Mouse (Mus musculus) kidney, embryonic 16.5 days (tissue): ENCODE measurements around the gene Stk11ip. TPM values are rescaled to one million over a fixed set of nuclear protein-coding genes. Genes with fewer than 3 reads are reported as not detected.

Source experiments
- ATAC-seq: fragments of 200-750 bp; cut with Nextera tagmentation; 2 replicates; pipeline ENCODE4 v1.8.0; 2017; ENCODE audit warnings: moderate TSS enrichment; ENCODE audit not compliant: low FRiP score, low TSS enrichment
- H3K27ac ChIP-seq: fragments of 300-500 bp; sonication (generic); 2 replicates; pipeline ENCODE4 v1.5.1; 2014; ENCODE audit warnings: low read length
- H3K27me3 ChIP-seq: fragments of 300-500 bp; sonication (generic); 2 replicates; pipeline ENCODE4 v1.6.1; 2014; ENCODE audit warnings: low read length, control low read depth, mixed read lengths; ENCODE audit not compliant: insufficient read depth
- H3K36me3 ChIP-seq: fragments of 300-500 bp; sonication (generic); 2 replicates; pipeline ENCODE4 v1.6.1; 2014; ENCODE audit warnings: low read length, control low read depth, mixed read lengths; ENCODE audit not compliant: insufficient read depth
- H3K4me1 ChIP-seq: fragments of 300-500 bp; sonication (generic); 2 replicates; pipeline ENCODE4 v1.6.1; 2014; ENCODE audit warnings: low read length, control low read depth, mixed read lengths; ENCODE audit not compliant: insufficient read depth
- H3K4me2 ChIP-seq: fragments of 300-500 bp; sonication (generic); replicated peaks from 2 replicates; pipeline ENCODE4 v1.6.1; 2014; ENCODE audit warnings: low read depth, low read length
- H3K4me3 ChIP-seq: fragments of 300-500 bp; sonication (generic); 2 replicates; pipeline ENCODE4 v1.5.1; 2014; ENCODE audit warnings: mild to moderate bottlenecking, low read length
- H3K9ac ChIP-seq: fragments of 300-500 bp; sonication (generic); replicated peaks from 2 replicates; pipeline ENCODE4 v1.6.1; 2014; ENCODE audit warnings: low read length
- H3K9me3 ChIP-seq: fragments of 300-500 bp; sonication (generic); 2 replicates; pipeline ENCODE4 v1.6.1; 2016; ENCODE audit warnings: low read length, control low read depth
- WGBS: fragments of 180-500 bp; shearing (Covaris S2); extraction: QIAGEN DNeasy Blood & Tissue Kit; methylation state at CpG from one replicate; pipeline ENCODE4 v1.1.7; 2014; 5-methylcytosine and 5-hydroxymethylcytosine counted together
- polyA plus RNA-seq: library from polyadenylated mRNA; unstranded; fragments of >200 nt; fragmentation: Nextera tagmentation; extraction: Ambion mirVana; gene quantifications from 2 replicates; pipeline ENCODE4 v1.2.1, GENCODE M21; 2015

Stk11ip gene
- polyA plus RNA-seq, 1 experiment from 2014 or later, result 28.8 TPM

DNA sequence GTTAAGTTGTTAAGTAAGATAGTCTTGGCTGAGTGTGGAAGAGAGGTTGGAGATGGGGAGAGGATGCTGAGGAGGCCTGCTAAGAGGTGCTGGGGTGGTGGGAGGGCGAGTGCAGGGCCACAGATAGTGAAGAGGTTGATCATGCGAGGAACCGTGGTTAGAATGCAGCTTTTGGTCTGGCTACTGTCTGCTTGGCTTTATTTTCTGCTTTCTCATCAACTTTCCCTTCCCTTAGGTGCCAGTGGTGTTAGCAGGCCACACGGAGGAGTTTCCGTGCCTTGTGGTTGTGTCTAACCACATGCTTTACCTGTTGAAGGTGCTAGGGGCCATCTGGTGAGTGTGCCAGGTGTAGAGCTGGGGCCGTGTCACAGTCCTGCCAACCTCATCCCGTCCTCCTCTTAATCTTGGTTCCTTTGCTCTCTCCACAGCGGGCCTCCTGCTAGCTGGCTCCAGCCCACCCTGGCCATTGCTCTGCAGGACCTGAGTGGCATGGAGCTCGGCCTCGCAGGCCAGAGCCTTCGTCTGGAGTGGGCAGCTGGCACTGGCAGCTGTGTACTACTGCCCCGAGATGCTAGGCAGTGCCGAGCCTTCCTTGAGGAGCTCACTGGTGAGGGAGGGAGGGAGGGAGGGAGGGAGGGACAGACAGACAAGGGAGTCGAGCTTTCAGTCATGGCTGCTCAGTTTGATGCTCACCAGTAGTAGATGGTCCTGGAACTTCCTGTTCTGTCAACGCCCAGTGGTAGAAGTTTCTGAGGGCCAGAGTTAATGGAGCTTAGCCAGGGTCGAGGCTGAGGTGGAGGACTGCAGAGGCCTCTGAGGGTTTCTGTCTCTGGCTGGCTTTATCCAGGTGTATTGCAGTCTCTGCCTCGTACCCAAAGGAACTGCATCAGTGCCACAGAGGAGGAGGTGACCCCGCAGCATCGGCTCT, 12.3 kb downstream of the Stk11ip start:
- H3K4me3 ChIP-seq, result no peak overlapping the region
- H3K36me3 ChIP-seq, result peaks cover 52% of the 10 kb centered on the region
- H3K9ac ChIP-seq, result no peak overlapping the region
- 67% methylated on average over 19 of the region's 19 CpGs for WGBS
- H3K27me3 ChIP-seq, result no peaks in the 10 kb centered on the region
- H3K9me3 ChIP-seq, result no peaks in the 10 kb centered on the region
- H3K4me2 ChIP-seq, result no peak overlapping the region
- peak; percentile 35; the same call in 1 of the 2 replicates for ATAC-seq
- H3K4me1 ChIP-seq, result peaks cover 16% of the 10 kb centered on the region
- H3K27ac ChIP-seq, result no peak overlapping the region

DNA sequence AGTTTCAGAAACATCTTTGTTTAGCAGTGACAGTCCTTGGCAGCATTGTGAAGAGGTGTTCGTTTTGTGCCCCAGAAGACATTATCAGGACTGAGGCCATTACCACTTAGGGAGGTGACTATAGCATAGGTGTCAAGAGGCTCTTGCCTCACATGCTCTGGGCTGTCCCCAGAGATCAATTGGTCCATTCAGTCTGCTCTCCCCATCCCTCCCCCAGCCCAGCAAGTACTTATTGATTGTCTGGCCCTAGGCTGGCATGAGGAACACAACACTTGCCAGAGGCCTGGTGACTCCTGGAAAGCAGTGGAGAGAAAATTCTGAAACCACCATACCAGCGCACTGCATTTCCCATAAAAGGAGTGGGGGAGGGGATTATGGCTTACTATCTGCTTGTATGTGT, 16.3 kb downstream of the Stk11ip start:
- 65% methylated on average over 2 of the region's 2 CpGs for WGBS
- H3K4me2 ChIP-seq, result no peak overlapping the region
- no peaks in the 10 kb centered on the region for H3K9me3 ChIP-seq
- no peak for ATAC-seq
- peaks cover 28% of the 10 kb centered on the region for H3K36me3 ChIP-seq
- H3K4me3 ChIP-seq, result no peak overlapping the region
- no peak overlapping the region for H3K9ac ChIP-seq
- H3K27me3 ChIP-seq, result no peaks in the 10 kb centered on the region
- H3K4me1 ChIP-seq, result peaks cover 16% of the 10 kb centered on the region
- H3K27ac ChIP-seq, result no peak overlapping the region

DNA sequence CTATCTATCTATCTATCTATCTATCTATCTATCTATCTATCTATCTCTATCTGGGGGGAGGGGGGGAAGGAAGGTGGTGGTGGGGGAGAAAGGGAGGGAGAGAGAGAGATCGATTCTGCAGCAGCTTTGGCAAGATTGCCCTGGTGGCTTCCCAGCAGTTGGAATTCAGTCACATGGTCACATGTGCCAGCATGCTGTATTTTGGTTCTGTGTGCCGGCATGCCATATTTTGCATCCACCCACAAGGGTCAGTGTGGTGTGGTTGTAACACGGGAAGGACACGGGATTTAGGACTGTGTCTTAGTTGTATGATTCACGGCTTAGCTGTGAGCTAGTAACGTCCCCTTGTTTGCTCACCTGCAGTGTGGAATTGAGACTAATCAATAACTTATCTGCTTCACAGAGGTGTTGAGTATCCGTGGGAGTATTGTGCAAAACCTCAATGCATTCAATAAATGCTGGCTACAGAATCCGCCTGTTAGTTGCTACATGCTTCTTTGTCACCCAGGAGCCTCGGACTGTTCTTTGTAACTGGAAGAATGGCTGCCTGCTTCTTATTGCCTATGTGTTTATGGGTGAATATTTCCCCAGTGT, 17.4 kb downstream of the Stk11ip start:
- H3K4me2 ChIP-seq, result no peak overlapping the region

DNA sequence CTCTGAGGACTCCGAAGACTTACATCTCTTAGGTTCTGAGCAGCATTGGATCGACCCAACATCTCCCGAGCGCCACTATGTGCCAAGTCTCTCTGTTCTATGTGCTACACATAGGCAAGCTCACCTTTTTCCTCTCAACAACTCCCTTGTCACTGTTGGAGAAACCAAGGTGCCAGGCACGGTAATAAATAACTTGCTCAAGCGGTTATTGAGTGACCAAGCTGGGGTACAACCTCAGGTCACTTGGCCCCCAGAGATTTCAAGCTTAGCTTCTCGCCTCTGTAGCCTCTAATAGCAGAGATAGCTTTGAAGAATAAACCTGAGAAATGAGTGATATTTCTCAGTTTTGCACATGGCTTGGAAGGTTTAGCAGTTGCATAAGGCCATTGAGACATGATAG, 20.2 kb downstream of the Stk11ip start:
- Histone ChIP-seq H3K4me2 (no peak overlapping the region), H3K36me3 (peaks cover under 1% of the 10 kb centered on the region; the same call in 1 of the 2 replicates), H3K9me3 (no peaks in the 10 kb centered on the region), H3K9ac (no peak overlapping the region), H3K4me3 (no peak overlapping the region), H3K27me3 (no peaks in the 10 kb centered on the region), H3K4me1 (peaks cover 7% of the 10 kb centered on the region), H3K27ac (no peak overlapping the region)
- WGBS, result 86% methylated on average over 7 of the region's 7 CpGs
- no peak for ATAC-seq

More for the DNA sequence above, 17.4 kb downstream of the Stk11ip start:
- H3K4me1 ChIP-seq, result peaks cover 6% of the 10 kb centered on the region
- H3K9me3 ChIP-seq, result no peaks in the 10 kb centered on the region
- no peak for ATAC-seq
- H3K4me3 ChIP-seq, result no peak overlapping the region
- no peaks in the 10 kb centered on the region for H3K27me3 ChIP-seq
- peaks cover 22% of the 10 kb centered on the region for H3K36me3 ChIP-seq
- no peak overlapping the region for H3K27ac ChIP-seq
- no peak overlapping the region for H3K9ac ChIP-seq
- WGBS, result 60% methylated on average over 9 of the region's 9 CpGs

DNA sequence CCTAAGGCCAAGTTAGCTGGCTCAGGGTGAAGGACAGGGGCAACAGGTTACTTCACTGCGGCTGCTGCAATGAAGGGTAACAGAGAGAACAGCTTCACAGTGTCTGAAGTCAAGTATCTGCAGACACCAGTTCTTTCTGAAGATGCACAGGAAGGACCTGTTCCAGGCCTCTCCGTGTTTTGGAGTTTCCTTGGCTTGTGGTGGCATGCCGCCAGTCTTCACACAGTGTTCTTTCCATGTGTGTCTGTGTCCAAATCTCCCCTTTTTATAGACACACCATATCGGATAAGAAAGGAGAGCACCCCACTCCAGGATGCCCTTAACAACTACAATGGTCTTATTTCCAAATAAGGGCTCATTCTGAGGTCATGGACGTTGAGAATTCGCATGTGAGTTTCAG, 23.0 kb downstream of the Stk11ip start:
- ATAC-seq, result no peak
- 84% methylated on average over 6 of the region's 6 CpGs for WGBS
- H3K4me3 ChIP-seq, result no peak overlapping the region

DNA sequence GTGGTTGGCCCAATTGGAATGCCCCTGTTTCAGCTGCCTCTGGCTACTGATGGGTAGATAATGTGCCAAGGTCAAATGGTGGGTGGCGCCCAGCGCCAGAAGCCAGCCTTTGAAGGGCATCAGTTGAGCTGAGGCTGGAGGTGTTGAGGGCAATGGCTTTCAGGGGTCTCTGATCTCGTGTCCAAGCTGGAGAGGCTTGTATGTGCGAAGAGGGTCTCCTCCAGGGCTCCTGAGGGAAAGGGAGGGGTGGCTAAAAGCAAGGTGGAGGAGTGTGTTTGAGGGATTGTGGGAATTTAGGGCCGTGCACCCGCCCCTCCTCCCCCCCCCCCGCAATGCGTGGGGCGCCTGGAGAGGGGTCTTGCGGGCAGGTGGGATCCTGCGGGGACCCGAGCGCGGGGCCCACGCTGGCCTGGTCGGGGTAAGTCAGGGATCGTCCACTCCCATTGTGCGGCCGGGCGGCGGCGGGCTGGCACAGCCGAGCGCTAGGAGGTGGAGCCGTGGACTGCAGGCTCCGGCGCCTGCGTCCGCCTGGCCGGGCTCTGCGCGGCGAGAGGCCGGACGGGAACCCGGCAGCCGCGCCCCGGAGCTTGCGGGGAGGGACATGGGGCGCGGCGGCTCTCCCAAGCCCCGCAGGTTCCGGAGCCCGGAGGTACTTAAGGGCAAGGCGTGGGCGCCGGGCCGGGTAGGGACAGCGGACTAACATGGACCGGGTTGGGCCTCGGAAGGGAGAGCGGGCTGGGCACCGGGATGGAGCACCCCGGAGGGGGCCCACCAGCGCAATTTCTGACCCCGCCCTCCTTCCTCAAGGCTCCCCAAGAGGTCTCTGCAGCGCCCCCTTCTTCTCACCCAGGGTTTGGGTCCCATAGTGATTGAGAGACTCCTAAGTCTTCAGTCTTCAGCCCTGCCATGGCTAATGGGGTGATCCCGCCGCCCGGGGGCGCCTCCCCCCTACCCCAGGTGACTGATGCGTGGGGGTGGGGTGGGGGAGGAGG, 24.9 kb downstream of the Stk11ip start, which contains the start of gene Slc4a3:
Gene Slc4a3, plus strand, starts transcription at position 302 of the 992 bp plus-strand sequence.
- Histone ChIP-seq H3K4me3 (peak within 1 kb of the TSS; percentile 80), H3K4me2 (peak within 1 kb of the TSS; percentile 81), H3K27me3 (no peaks in the 10 kb centered on the region), H3K27ac (peak within 1 kb of the TSS; percentile 88), H3K9me3 (no peaks in the 10 kb centered on the region), H3K4me1 (peaks cover 14% of the 10 kb centered on the region), H3K36me3 (peaks cover 10% of the 10 kb centered on the region; the same call in 1 of the 2 replicates), H3K9ac (peak within 1 kb of the TSS; percentile 94)
- peak; percentile 91 for ATAC-seq
- under 1% methylated on average over 46 of the region's 64 CpGs for WGBS

More for the DNA sequence above, 23.0 kb downstream of the Stk11ip start:
- Histone ChIP-seq H3K27ac (no peak overlapping the region), H3K4me2 (no peak overlapping the region), H3K4me1 (peaks cover 14% of the 10 kb centered on the region), H3K27me3 (no peaks in the 10 kb centered on the region), H3K36me3 (0 out of 2 replicates have a peak, but pooled peaks cover 4% of the 10 kb centered on the region), H3K9ac (no peak overlapping the region), H3K9me3 (no peaks in the 10 kb centered on the region)

DNA sequence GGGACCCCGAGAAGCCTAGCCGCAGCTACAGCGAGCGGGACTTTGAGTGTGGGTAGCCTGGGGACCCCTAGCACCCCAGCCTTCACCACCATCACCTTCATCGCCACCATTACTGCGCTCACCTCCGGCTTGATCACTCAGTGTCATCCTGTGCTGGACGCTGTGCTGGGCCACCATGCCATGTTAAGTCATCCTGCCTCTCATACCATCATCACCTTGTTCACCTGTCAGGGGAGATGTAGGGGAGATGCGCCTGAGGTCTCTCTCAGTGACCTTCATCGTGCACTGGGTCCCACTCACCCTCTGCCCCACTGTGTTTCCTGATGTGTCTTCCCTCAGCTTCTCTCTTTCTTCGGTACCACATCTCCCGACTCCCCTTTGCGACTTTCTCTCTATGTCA, 26.0 kb downstream of the Stk11ip start:
- H3K4me3 ChIP-seq, result peak overlapping the region; percentile 80

DNA sequence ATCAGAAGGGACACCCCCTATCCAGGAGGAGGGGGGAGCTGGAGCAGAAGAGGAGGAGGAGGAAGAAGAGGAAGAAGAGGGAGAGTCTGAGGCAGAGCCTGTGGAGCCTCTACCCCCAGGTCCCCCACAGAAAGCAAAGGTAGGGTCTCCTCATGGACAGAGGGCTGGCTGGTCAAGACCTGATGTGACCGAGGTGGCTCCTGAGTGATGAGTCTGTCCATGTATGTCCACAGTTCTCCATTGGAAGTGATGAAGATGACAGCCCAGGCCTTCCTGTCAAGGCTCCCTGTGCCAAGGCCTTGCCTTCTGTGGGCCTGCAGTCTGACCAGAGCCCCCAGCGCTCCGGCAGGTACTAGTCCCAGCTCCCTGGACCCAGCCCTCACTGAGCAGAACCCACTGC, 26.8 kb downstream of the Stk11ip start:
- Histone ChIP-seq H3K27ac (no peak overlapping the region), H3K9me3 (no peaks in the 10 kb centered on the region), H3K4me2 (no peak overlapping the region), H3K4me3 (no peak overlapping the region), H3K27me3 (no peaks in the 10 kb centered on the region), H3K9ac (no peak overlapping the region), H3K4me1 (peaks cover 14% of the 10 kb centered on the region), H3K36me3 (peaks cover 21% of the 10 kb centered on the region)
- ATAC-seq, result no peak
- 85% methylated on average over 3 of the region's 3 CpGs for WGBS

More for the DNA sequence above, 26.0 kb downstream of the Stk11ip start:
- H3K27ac ChIP-seq, result no peak overlapping the region
- no peak overlapping the region for H3K9ac ChIP-seq
- ATAC-seq, result no peak
- H3K9me3 ChIP-seq, result no peaks in the 10 kb centered on the region
- peak overlapping the region; percentile 81 for H3K4me2 ChIP-seq
- H3K36me3 ChIP-seq, result peaks cover 15% of the 10 kb centered on the region; the same call in 1 of the 2 replicates
- peaks cover 14% of the 10 kb centered on the region for H3K4me1 ChIP-seq
- 95% methylated on average over 13 of the region's 13 CpGs for WGBS
- H3K27me3 ChIP-seq, result no peaks in the 10 kb centered on the region

DNA sequence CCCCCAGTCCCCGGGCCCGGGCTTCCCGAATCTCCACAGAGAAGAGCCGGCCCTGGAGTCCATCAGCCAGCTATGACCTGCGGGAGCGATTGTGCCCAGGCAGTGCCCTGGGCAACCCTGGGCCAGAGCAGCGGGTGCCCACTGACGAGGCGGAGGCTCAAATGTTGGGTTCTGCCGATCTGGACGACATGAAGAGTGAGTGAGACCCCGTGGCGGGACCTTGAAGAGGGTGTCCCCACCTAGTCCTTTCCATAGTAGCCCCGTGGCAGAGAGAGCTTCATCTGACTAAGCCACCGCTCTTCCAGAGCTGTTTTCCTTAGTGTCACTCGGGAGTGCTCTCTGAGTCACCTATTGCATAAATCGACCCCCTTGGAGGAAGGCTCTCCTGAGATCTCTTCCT, 27.5 kb downstream of the Stk11ip start:
- no peak overlapping the region for H3K4me3 ChIP-seq
- H3K9ac ChIP-seq, result no peak overlapping the region
- no peak overlapping the region for H3K4me2 ChIP-seq
- peaks cover 14% of the 10 kb centered on the region for H3K4me1 ChIP-seq
- H3K27me3 ChIP-seq, result no peaks in the 10 kb centered on the region
- no peak overlapping the region for H3K27ac ChIP-seq
- no peaks in the 10 kb centered on the region for H3K9me3 ChIP-seq
- peaks cover 27% of the 10 kb centered on the region for H3K36me3 ChIP-seq
- WGBS, result 87% methylated on average over 17 of the region's 17 CpGs
- no peak for ATAC-seq
